Mouse (Mus musculus) embryonic facial prominence, embryonic 14.5 days (tissue): ENCODE results near the gene Steap3. TPM values are rescaled to one million over a fixed set of nuclear protein-coding genes. Genes with fewer than 3 reads are reported as not detected.

ENCODE experiments used
- ATAC-seq: fragments of 200-750 bp; cut with Nextera tagmentation; 2 replicates; pipeline ENCODE4 v1.8.0; 2017; ENCODE audit warnings: low read depth, moderate number of reproducible peaks, moderate TSS enrichment
- DNase-seq: peaks from one replicate; pipeline ENCODE4 v3.0.0-alpha.2; 2015; ENCODE audit warnings: low spot score
- H3K27ac ChIP-seq: fragments of 300-500 bp; sonication (generic); replicated peaks from 2 replicates; pipeline ENCODE4 v1.5.1; 2014; ENCODE audit warnings: low read depth, mild to moderate bottlenecking, low read length, moderate library complexity
- H3K27me3 ChIP-seq: fragments of 300-500 bp; sonication (generic); replicated peaks from 2 replicates; pipeline ENCODE4 v1.6.1; 2014; ENCODE audit warnings: low read length; ENCODE audit not compliant: control insufficient read depth, insufficient read depth
- H3K36me3 ChIP-seq: fragments of 300-500 bp; sonication (generic); 2 replicates; pipeline ENCODE4 v1.6.1; 2014; ENCODE audit warnings: low read length, mixed read lengths; ENCODE audit not compliant: control insufficient read depth, insufficient read depth
- H3K4me1 ChIP-seq: fragments of 300-500 bp; sonication (generic); 2 replicates; pipeline ENCODE4 v1.6.1; 2014; ENCODE audit warnings: antibody characterized with exemption, low read length; ENCODE audit not compliant: control insufficient read depth, insufficient read depth
- H3K4me2 ChIP-seq: fragments of 300-500 bp; sonication (generic); 2 replicates; pipeline ENCODE4 v1.6.1; 2014; ENCODE audit warnings: low read depth, mild to moderate bottlenecking, low read length, moderate library complexity, mixed read lengths
- H3K4me3 ChIP-seq: fragments of 300-500 bp; sonication (generic); 2 replicates; pipeline ENCODE4 v1.5.1; 2014; ENCODE audit warnings: low read depth, mild to moderate bottlenecking, low read length
- H3K9ac ChIP-seq: fragments of 300-500 bp; sonication (generic); 2 replicates; pipeline ENCODE4 v1.6.1; 2014; ENCODE audit warnings: low read depth, mild to moderate bottlenecking, low read length, moderate library complexity, mixed read lengths
- H3K9me3 ChIP-seq: fragments of 300-500 bp; sonication (generic); 2 replicates; pipeline ENCODE4 v1.6.1; 2016; ENCODE audit warnings: low read length; ENCODE audit not compliant: control insufficient read depth
- WGBS: fragments of 180-500 bp; shearing (Covaris S2); extraction: QIAGEN DNeasy Blood & Tissue Kit; methylation state at CpG from one replicate; pipeline ENCODE4 v1.1.7; 2014; 5-methylcytosine and 5-hydroxymethylcytosine counted together
- polyA plus RNA-seq: library from polyadenylated mRNA; unstranded; fragments of >200 nt; fragmentation: Nextera tagmentation; extraction: Ambion mirVana; gene quantifications from 2 replicates; pipeline ENCODE4 v1.2.1, GENCODE M21; 2014

Gene Steap3
- polyA plus RNA-seq, 1 experiment from 2014 or later = 12.9 TPM

DNA sequence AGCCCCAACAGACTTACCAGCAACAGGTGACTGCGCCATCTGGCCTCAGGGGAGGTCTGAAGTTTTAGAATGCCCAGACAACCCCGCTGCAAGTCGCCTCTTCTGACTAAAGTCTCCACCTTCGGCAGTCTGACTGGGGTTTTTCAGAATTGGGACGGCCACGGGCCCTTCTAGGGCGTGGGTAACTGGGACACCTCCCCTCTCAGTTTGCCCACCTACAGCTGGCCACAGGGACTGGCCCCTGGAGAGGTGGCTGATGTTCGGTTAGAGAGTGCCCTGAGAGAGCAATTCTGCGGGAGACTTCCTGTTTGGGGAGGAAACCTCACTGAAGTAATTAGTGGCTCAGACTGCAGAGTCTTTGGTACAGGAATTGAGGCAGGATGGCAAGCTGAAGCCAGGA lies 13.8 kb downstream of the Steap3 start:
- no peak for ATAC-seq
- Histone ChIP-seq H3K36me3 (no peaks in the 10 kb centered on the region), H3K9me3 (no peaks in the 10 kb centered on the region), H3K27ac (no peak overlapping the region), H3K4me2 (no peak overlapping the region; the same call in 1 of the 2 replicates), H3K4me3 (no peak overlapping the region), H3K4me1 (0 out of 2 replicates have a peak, but pooled peaks cover 5% of the 10 kb centered on the region), H3K27me3 (no peaks in the 10 kb centered on the region), H3K9ac (no peak overlapping the region)
- WGBS = 28% methylated on average over 9 of the region's 9 CpGs
- no peak for DNase-seq

DNA sequence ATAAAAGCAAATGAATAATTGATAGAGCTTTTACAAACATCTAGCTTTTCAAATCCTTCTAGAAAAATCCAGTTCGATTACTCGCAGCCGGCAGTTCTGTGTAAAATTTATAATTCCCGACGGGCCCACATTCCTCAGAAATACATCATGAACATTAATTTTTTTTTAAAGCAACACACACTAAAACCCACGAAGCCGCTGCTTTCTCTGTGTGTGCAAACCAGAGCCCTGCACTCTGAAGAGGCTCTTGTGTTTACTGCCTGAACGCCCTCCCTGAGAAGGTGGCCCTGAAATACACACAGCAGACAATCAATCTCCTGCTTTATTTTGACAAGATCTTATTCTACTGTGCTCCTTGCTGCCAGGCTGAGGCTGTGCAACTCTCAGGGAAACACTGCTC lies 14.3 kb downstream of the Steap3 start:
- Histone ChIP-seq H3K36me3 (no peaks in the 10 kb centered on the region), H3K27me3 (no peaks in the 10 kb centered on the region), H3K4me3 (no peak overlapping the region), H3K27ac (no peak overlapping the region), H3K9me3 (no peaks in the 10 kb centered on the region), H3K4me2 (no peak overlapping the region; the same call in 1 of the 2 replicates), H3K9ac (peak overlapping the region; percentile 21; the same call in 1 of the 2 replicates), H3K4me1 (0 out of 2 replicates have a peak, but pooled peaks cover 5% of the 10 kb centered on the region)
- DNase-seq (no peak), ATAC-seq (no peak)
- WGBS = 45% methylated on average over 8 of the region's 8 CpGs

DNA sequence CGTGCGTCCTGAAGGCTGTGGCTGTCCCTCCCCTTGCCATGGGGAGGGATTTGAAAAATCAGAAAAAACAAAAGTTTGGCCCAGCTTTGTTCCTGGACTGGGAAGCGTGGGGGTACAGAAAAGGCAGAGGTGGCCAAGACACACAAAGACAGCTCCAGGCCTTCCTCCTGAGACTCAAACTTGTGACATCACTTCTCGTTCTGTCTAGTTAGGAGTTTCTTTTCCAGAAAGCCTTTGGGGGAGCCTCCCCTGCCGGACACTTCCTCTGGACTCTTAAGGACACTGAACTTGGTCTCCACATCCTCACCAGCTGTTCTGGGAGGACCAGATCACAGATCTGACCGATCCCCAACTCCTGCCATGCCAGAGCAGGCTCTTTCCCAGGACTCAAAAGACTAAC lies 18.8 kb downstream of the Steap3 start:
- H3K27me3 ChIP-seq = no peaks in the 10 kb centered on the region
- DNase-seq (no peak), ATAC-seq (no peak)
- 92% methylated on average over 6 of the region's 6 CpGs for WGBS
- H3K27ac ChIP-seq = no peak overlapping the region
- H3K36me3 ChIP-seq = no peaks in the 10 kb centered on the region
- H3K4me1 ChIP-seq = 0 out of 2 replicates have a peak, but pooled peaks cover 5% of the 10 kb centered on the region
- no peak overlapping the region for H3K4me3 ChIP-seq
- H3K4me2 ChIP-seq = no peak overlapping the region
- no peak overlapping the region for H3K9ac ChIP-seq
- no peaks in the 10 kb centered on the region for H3K9me3 ChIP-seq

- DNase-seq = no peak
- no peaks in the 10 kb centered on the region for H3K4me1 ChIP-seq
- H3K4me3 ChIP-seq = no peak overlapping the region
- no peaks in the 10 kb centered on the region for H3K36me3 ChIP-seq
- no peak for ATAC-seq
- WGBS = 90% methylated on average over 7 of the region's 7 CpGs
- no peak overlapping the region for H3K27ac ChIP-seq
- H3K9me3 ChIP-seq = no peaks in the 10 kb centered on the region
- no peaks in the 10 kb centered on the region for H3K27me3 ChIP-seq
- H3K9ac ChIP-seq = no peak overlapping the region
- H3K4me2 ChIP-seq = no peak overlapping the region
Observed at GRCm38 (mm10) chr1:120252519-120253160, 19.9 kb downstream of the Steap3 start.

DNA sequence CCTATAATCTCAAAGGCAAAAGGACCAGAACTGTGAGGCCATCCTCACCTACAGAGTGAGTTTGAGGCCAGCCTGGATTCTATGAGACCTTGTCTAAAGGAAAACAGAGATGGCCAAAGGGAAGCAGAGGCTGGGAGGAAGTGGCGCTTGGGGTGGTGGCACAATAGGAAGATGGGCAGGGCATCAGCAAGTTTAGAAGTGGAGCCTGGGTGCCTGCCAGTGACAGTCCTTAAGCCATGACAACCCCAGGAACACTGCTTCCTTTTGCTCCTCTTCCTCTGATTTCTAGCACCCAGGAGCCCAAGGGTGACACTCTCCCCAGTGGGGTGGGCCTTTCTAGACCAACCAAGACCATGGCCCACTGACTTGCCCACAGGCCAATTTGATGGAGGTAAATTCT lies 21.3 kb downstream of the Steap3 start:
- ATAC-seq = no peak
- Histone ChIP-seq H3K4me1 (no peaks in the 10 kb centered on the region), H3K9me3 (no peaks in the 10 kb centered on the region), H3K4me3 (no peak overlapping the region), H3K27me3 (no peaks in the 10 kb centered on the region), H3K9ac (no peak overlapping the region), H3K36me3 (no peaks in the 10 kb centered on the region), H3K27ac (no peak overlapping the region), H3K4me2 (no peak overlapping the region)
- 88% methylated on average over 1 of the region's 1 CpGs for WGBS
- DNase-seq = no peak

- H3K36me3 ChIP-seq = no peaks in the 10 kb centered on the region
- no peaks in the 10 kb centered on the region for H3K27me3 ChIP-seq
- H3K9ac ChIP-seq = no peak overlapping the region
- no peak overlapping the region for H3K27ac ChIP-seq
- no peaks in the 10 kb centered on the region for H3K9me3 ChIP-seq
- H3K4me2 ChIP-seq = no peak overlapping the region
- no peak for DNase-seq
- 75% methylated on average over 3 of the region's 3 CpGs for WGBS
- no peak overlapping the region for H3K4me3 ChIP-seq
- H3K4me1 ChIP-seq = no peaks in the 10 kb centered on the region; the same call in 1 of the 2 replicates
- no peak for ATAC-seq
Observed at GRCm38 (mm10) chr1:120250586-120250985, 21.9 kb downstream of the Steap3 start.

- H3K9me3 ChIP-seq = no peaks in the 10 kb centered on the region
- no peak overlapping the region for H3K9ac ChIP-seq
- H3K4me3 ChIP-seq = no peak overlapping the region
- H3K27me3 ChIP-seq = no peaks in the 10 kb centered on the region
- 80% methylated on average over 5 of the region's 5 CpGs for WGBS
- H3K4me1 ChIP-seq = no peaks in the 10 kb centered on the region; the same call in 1 of the 2 replicates
- H3K4me2 ChIP-seq = no peak overlapping the region
- DNase-seq (no peak), ATAC-seq (no peak)
- H3K36me3 ChIP-seq = no peaks in the 10 kb centered on the region
- no peak overlapping the region for H3K27ac ChIP-seq
Observed at GRCm38 (mm10) chr1:120249842-120250241, 22.7 kb downstream of the Steap3 start.

- ATAC-seq (no peak), DNase-seq (peak; percentile 40)
- no peaks in the 10 kb centered on the region for H3K9me3 ChIP-seq
- WGBS = 58% methylated on average over 5 of the region's 5 CpGs
- H3K4me1 ChIP-seq = no peaks in the 10 kb centered on the region; the same call in 1 of the 2 replicates
- no peak overlapping the region for H3K27ac ChIP-seq
- H3K27me3 ChIP-seq = no peaks in the 10 kb centered on the region
- no peaks in the 10 kb centered on the region for H3K36me3 ChIP-seq
- H3K4me3 ChIP-seq = no peak overlapping the region
- no peak overlapping the region for H3K9ac ChIP-seq
- no peak overlapping the region for H3K4me2 ChIP-seq
Observed at GRCm38 (mm10) chr1:120248156-120248555, 24.3 kb downstream of the Steap3 start.

- no peak overlapping the region for H3K4me3 ChIP-seq
- ATAC-seq = no peak
- no peak overlapping the region for H3K4me2 ChIP-seq
- H3K9ac ChIP-seq = no peak overlapping the region
- no peak for DNase-seq
- no peaks in the 10 kb centered on the region for H3K27me3 ChIP-seq
- no peaks in the 10 kb centered on the region; the same call in 1 of the 2 replicates for H3K4me1 ChIP-seq
- no peaks in the 10 kb centered on the region for H3K36me3 ChIP-seq
- 62% methylated on average over 3 of the region's 3 CpGs for WGBS
- no peaks in the 10 kb centered on the region for H3K9me3 ChIP-seq
- no peak overlapping the region for H3K27ac ChIP-seq
Observed at GRCm38 (mm10) chr1:120247351-120247750, 25.2 kb downstream of the Steap3 start.
